Mouse (Mus musculus) spleen, adult 12 weeks (tissue): ENCODE data around the gene Tymp.

Experiments used
- DNase-seq: peaks from one replicate; pipeline ENCODE4 v3.0.0; 2022; ENCODE audit warnings: low spot score

Tymp gene

DNA sequence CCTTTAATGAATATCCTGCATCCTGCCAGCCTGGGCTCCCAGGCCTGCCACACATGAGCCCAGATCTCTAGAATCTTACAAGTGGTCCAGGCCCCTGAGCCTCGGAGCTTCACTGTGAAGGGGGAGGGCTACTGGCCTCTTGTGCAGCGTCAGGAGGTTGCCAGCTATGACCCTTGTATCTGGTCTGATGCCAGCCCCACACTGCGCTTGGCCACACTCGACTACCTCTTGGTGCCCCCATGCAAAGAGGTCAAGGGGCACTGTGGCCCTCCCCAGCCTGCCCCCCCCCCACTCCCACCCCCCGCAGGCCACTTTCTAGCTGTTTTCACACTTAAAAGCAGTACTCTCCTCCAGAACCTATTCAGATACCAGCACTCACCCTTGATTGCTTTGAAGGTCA, 50.4 kb downstream of the Tymp start:
- no peak for DNase-seq

DNA sequence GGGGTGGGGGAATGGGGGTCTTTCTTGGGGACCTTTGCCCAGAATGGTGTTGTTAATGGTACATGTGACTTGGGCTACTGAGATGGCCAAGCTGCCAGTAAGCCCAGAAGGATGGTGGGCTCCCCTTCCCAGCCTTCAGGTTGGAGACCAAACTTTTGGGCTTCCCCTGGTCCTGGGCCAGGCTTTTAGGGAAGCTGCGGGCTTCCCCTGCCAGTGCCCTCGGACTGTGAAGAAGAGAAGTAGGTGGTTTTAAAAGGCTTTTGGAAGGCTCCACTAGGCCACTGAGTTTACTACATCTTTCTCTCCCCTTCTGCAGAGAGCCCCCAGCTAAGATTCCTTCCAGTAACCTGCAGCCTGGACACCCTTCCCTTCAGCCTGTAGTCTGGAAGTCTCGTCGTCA, 53.2 kb downstream of the Tymp start:
- DNase-seq, result no peak

- no peak for DNase-seq
These were observed 53.9 kb downstream of the Tymp start, which contains the start of gene Adm2 for GRCm38 (mm10) chr15:89322670-89323522. TSS of gene Adm2 (plus strand) at chr15:89322720.
